Mouse (Mus musculus) limb, embryonic 12.5 days (tissue): ENCODE results near the gene Cd68. TPM values are rescaled to one million over a fixed set of nuclear protein-coding genes. Genes with fewer than 3 reads are reported as not detected.

Source experiments
- ATAC-seq: fragments of 200-750 bp; cut with Nextera tagmentation; 2 replicates; pipeline ENCODE4 v1.8.0; 2017; ENCODE audit warnings: low read depth, moderate TSS enrichment; ENCODE audit not compliant: insufficient number of reproducible peaks, insufficient read depth, low FRiP score, low TSS enrichment
- H3K27ac ChIP-seq: fragments of 300-500 bp; sonication (generic); 2 replicates; pipeline ENCODE4 v1.5.1; 2016; ENCODE audit warnings: mild to moderate bottlenecking, moderate library complexity
- H3K27me3 ChIP-seq: fragments of 300-500 bp; sonication (generic); 2 replicates; pipeline ENCODE4 v1.6.1; 2016; ENCODE audit warnings: mild to moderate bottlenecking, moderate library complexity
- H3K36me3 ChIP-seq: fragments of 300-500 bp; sonication (generic); 2 replicates; pipeline ENCODE4 v1.6.1; 2016; ENCODE audit warnings: mild to moderate bottlenecking, moderate library complexity
- H3K4me1 ChIP-seq: fragments of 300-500 bp; sonication (generic); replicated peaks from 2 replicates; pipeline ENCODE4 v1.6.1; 2016
- H3K4me2 ChIP-seq: fragments of 300-500 bp; sonication (generic); 2 replicates; pipeline ENCODE4 v1.6.1; 2016; ENCODE audit warnings: mild to moderate bottlenecking, moderate library complexity
- H3K4me3 ChIP-seq: fragments of 300-500 bp; sonication (generic); replicated peaks from 2 replicates; pipeline ENCODE4 v1.5.1; 2016; ENCODE audit warnings: mild to moderate bottlenecking
- H3K9ac ChIP-seq: fragments of 300-500 bp; sonication (generic); replicated peaks from 2 replicates; pipeline ENCODE4 v1.6.1; 2016; ENCODE audit warnings: mild to moderate bottlenecking, moderate library complexity
- H3K9me3 ChIP-seq: fragments of 300-500 bp; sonication (generic); 2 replicates; pipeline ENCODE4 v1.6.1; 2016; ENCODE audit warnings: mild to moderate bottlenecking, moderate library complexity
- WGBS: fragments of 180-500 bp; shearing (Covaris S2); methylation state at CpG from one replicate; pipeline ENCODE4 v1.1.7; 2016; 5-methylcytosine and 5-hydroxymethylcytosine counted together
- polyA plus RNA-seq: library from polyadenylated mRNA; unstranded; fragments of >200 nt; fragmentation: Nextera tagmentation; extraction: Ambion mirVana; gene quantifications from 2 replicates; pipeline ENCODE4 v1.2.1, GENCODE M21; 2016

Cd68 gene
- polyA plus RNA-seq, 1 experiment from 2014 or later, result 5.9 TPM

- Histone ChIP-seq H3K9me3 (no peaks in the 10 kb centered on the region), H3K27ac (peak overlapping the region; percentile 95), H3K36me3 (peaks cover 25% of the 10 kb centered on the region), H3K4me3 (0 out of 2 replicates have a peak overlapping the region, but pooled peaks have one; percentile 86), H3K9ac (peak overlapping the region; percentile 83), H3K27me3 (no peaks in the 10 kb centered on the region), H3K4me2 (peak overlapping the region; percentile 88), H3K4me1 (peaks cover 33% of the 10 kb centered on the region)
- ATAC-seq, result no peak
- WGBS, result 21% methylated on average over 12 of the region's 12 CpGs
Measured at GRCm38 (mm10) chr11:69682840-69683533, 17.0 kb upstream of the Cd68 start.

GRCm38 (mm10) chr11:69682209-69682839 is 16.4 kb upstream of the Cd68 start:
- peaks cover 33% of the 10 kb centered on the region for H3K4me1 ChIP-seq
- H3K9me3 ChIP-seq, result no peaks in the 10 kb centered on the region
- H3K27me3 ChIP-seq, result no peaks in the 10 kb centered on the region
- H3K27ac ChIP-seq, result peak overlapping the region; percentile 95
- H3K4me2 ChIP-seq, result peak overlapping the region; percentile 88
- H3K4me3 ChIP-seq, result peak overlapping the region; percentile 86
- H3K9ac ChIP-seq, result peak overlapping the region; percentile 83
- peaks cover 31% of the 10 kb centered on the region for H3K36me3 ChIP-seq
- WGBS, result 28% methylated on average over 24 of the region's 24 CpGs
- ATAC-seq, result peak; percentile 11; the same call in 1 of the 2 replicates

- H3K4me2 ChIP-seq, result peak within 1 kb of the TSS; percentile 88
- H3K9ac ChIP-seq, result peak within 1 kb of the TSS; percentile 83
- H3K9me3 ChIP-seq, result no peaks in the 10 kb centered on the region
- peak within 1 kb of the TSS; percentile 86 for H3K4me3 ChIP-seq
- WGBS, result under 1% methylated on average over 77 of the region's 80 CpGs
- H3K4me1 ChIP-seq, result peaks cover 29% of the 10 kb centered on the region
- no peaks in the 10 kb centered on the region for H3K27me3 ChIP-seq
- H3K36me3 ChIP-seq, result peaks cover 38% of the 10 kb centered on the region
- peak within 1 kb of the TSS; percentile 95 for H3K27ac ChIP-seq
- ATAC-seq, result peak; percentile 95
Measured at GRCm38 (mm10) chr11:69681314-69682208, 15.6 kb upstream of the Cd68 start, which contains the start of gene Senp3. Senp3 (minus strand) TSS chr11:69682084.

GRCm38 (mm10) chr11:69680136-69680855 is 14.3 kb upstream of the Cd68 start:
- Histone ChIP-seq H3K9ac (peak overlapping the region; percentile 83; the same call in 1 of the 2 replicates), H3K4me1 (peaks cover 25% of the 10 kb centered on the region), H3K36me3 (peaks cover 51% of the 10 kb centered on the region), H3K9me3 (no peaks in the 10 kb centered on the region), H3K27me3 (no peaks in the 10 kb centered on the region), H3K4me2 (peak overlapping the region; percentile 88), H3K27ac (no peak overlapping the region), H3K4me3 (peak overlapping the region; percentile 86)
- 89% methylated on average over 30 of the region's 30 CpGs for WGBS
- no peak for ATAC-seq

GRCm38 (mm10) chr11:69679144-69679543 is 13.2 kb upstream of the Cd68 start:
- WGBS, result 100% methylated on average over 2 of the region's 2 CpGs
- Histone ChIP-seq H3K4me1 (peaks cover 25% of the 10 kb centered on the region), H3K27me3 (no peaks in the 10 kb centered on the region), H3K4me2 (no peak overlapping the region), H3K27ac (no peak overlapping the region), H3K4me3 (no peak overlapping the region), H3K9me3 (no peaks in the 10 kb centered on the region), H3K36me3 (peaks cover 63% of the 10 kb centered on the region), H3K9ac (no peak overlapping the region)
- ATAC-seq, result no peak

- Histone ChIP-seq H3K9ac (peak within 1 kb of the TSS; percentile 99), H3K4me2 (peak within 1 kb of the TSS; percentile 98), H3K36me3 (peaks cover 80% of the 10 kb centered on the region), H3K4me1 (peaks cover 22% of the 10 kb centered on the region), H3K27me3 (no peaks in the 10 kb centered on the region), H3K9me3 (no peaks in the 10 kb centered on the region), H3K27ac (peak within 1 kb of the TSS; percentile 97), H3K4me3 (peak within 1 kb of the TSS; percentile 100)
- peak; percentile 98 for ATAC-seq
- under 1% methylated on average over 36 of the region's 36 CpGs for WGBS
Measured at GRCm38 (mm10) chr11:69672211-69672706, 6.3 kb upstream of the Cd68 start, which contains the start of gene Eif4a1. Eif4a1 (minus strand) TSS chr11:69672423.

GRCm38 (mm10) chr11:69671726-69672124 is 5.8 kb upstream of the Cd68 start:
- ATAC-seq, result peak; percentile 21
- Histone ChIP-seq H3K4me2 (peak overlapping the region; percentile 98), H3K36me3 (peaks cover 78% of the 10 kb centered on the region), H3K27me3 (no peaks in the 10 kb centered on the region), H3K9ac (peak overlapping the region; percentile 99), H3K27ac (peak overlapping the region; percentile 97), H3K9me3 (no peaks in the 10 kb centered on the region), H3K4me1 (peaks cover 22% of the 10 kb centered on the region), H3K4me3 (peak overlapping the region; percentile 100)
- WGBS, result under 1% methylated on average over 43 of the region's 43 CpGs

- Histone ChIP-seq H3K27me3 (no peaks in the 10 kb centered on the region), H3K36me3 (peaks cover 78% of the 10 kb centered on the region), H3K4me2 (peak overlapping the region; percentile 98), H3K9me3 (no peaks in the 10 kb centered on the region), H3K27ac (peak overlapping the region; percentile 97), H3K4me3 (peak overlapping the region; percentile 100), H3K4me1 (peaks cover 22% of the 10 kb centered on the region), H3K9ac (peak overlapping the region; percentile 99)
- under 1% methylated on average over 60 of the region's 61 CpGs for WGBS
- ATAC-seq, result peak; percentile 30; the same call in 1 of the 2 replicates
Measured at GRCm38 (mm10) chr11:69670786-69671725, 5.1 kb upstream of the Cd68 start.

GRCm38 (mm10) chr11:69666665-69667005 is 682 bp upstream of the Cd68 start:
- WGBS, result 86% methylated on average over 3 of the region's 3 CpGs
- Histone ChIP-seq H3K4me1 (peaks cover 27% of the 10 kb centered on the region), H3K4me3 (peak overlapping the region; percentile 12), H3K4me2 (no peak overlapping the region), H3K27ac (no peak overlapping the region), H3K36me3 (peaks cover 72% of the 10 kb centered on the region), H3K9ac (no peak overlapping the region), H3K27me3 (no peaks in the 10 kb centered on the region), H3K9me3 (no peaks in the 10 kb centered on the region)
- ATAC-seq, result no peak
